Mouse (Mus musculus) liver, adult (tissue): ENCODE data around the gene Erfe.

ENCODE experiments used
- GATA4 ChIP-seq: IDR thresholded peaks from 2 replicates; pipeline ENCODE4 v1.6.1; 2014; ENCODE audit warnings: mild to moderate bottlenecking, low read length; ENCODE audit not compliant: insufficient replicate concordance

The Erfe gene

DNA sequence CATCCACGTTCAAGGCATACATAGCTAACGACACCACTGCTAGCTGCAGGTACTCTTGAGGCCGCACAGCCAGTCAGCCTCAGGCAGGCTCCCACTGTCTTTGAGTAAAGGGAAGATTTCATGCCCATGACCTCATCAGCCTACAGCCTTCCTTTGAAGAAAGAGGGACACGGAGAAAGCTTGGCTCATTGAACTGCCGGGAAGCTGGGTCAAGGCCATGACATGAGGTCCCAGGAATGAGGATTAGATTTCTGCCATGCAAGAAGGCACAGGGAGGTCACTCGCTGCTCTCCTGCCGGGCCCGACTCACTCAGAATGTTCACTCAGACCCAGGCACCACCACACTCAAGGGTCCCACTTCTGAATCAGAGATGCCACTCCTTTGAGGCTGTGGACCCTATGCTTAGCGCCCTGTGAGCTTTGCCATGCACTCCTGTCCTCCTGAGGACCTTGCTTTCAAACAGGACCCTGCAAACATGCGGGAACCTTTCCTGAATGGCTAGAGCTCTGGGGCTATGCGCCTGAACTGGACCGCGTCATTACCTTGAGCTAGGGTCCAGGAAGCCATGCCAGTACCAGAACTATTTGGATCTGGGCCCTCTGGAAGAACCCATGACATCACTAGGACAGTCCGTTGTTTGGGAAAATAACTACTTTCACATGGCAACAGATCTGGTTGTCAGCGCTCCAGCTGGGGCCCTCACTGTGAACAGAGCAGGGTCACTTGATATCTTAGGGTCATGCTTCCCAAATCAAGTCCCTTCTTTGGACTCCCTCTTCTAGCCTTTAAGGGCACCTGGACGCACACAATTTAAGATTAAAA, 1.2 kb upstream of the Erfe start:
- no peak for TF ChIP-seq GATA4

GRCm38 (mm10) chr1:91365816-91366214, 415 bp upstream of the Erfe start:
- TF ChIP-seq GATA4 = no peak

- no peak for TF ChIP-seq GATA4
Observed at GRCm38 (mm10) chr1:91367295-91367694, 1.1 kb downstream of the Erfe start.

DNA sequence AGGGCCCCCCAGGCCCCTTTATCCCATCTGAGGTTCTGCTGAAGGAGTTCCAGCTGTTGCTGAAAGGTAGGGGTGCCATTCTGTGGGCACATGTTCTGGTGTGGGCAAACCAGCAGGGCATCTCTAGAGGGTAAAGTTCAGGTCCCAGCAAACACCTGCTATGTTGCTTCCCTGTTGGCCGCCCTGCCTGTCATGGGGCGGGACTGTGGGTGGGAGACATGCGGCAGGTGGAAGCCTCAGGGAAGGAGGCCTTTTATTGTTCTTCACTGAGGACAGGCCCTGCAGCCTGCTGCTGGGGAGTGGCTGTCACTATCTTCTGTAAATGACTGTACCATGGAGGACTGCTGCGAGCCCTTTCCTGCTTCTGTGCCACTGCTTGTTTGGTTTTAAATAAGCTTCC, 3.2 kb downstream of the Erfe start:
- no peak for TF ChIP-seq GATA4

DNA sequence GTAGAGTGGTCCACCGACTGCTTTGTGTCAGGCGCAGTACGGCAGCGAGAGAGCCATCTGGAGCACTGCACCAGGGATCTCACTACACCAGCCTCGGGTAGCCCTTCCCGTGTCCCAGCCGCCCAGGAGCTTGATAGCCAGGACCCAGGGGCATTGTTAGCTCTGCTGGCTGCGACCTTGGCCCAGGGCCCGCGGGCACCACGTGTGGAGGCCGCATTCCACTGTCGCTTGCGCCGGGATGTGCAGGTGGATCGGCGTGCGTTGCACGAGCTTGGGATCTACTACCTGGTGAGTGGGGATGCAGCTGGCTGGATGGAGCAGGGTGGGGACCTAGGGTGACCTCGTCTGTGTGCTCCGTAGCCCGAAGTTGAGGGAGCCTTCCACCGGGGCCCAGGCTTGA, 3.8 kb downstream of the Erfe start:
- TF ChIP-seq GATA4 = no peak

- TF ChIP-seq GATA4 = no peak
Observed at GRCm38 (mm10) chr1:91373414-91373835, 7.2 kb downstream of the Erfe start.

GRCm38 (mm10) chr1:91380453-91381090, 14.3 kb downstream of the Erfe start:
- no peak for TF ChIP-seq GATA4

DNA sequence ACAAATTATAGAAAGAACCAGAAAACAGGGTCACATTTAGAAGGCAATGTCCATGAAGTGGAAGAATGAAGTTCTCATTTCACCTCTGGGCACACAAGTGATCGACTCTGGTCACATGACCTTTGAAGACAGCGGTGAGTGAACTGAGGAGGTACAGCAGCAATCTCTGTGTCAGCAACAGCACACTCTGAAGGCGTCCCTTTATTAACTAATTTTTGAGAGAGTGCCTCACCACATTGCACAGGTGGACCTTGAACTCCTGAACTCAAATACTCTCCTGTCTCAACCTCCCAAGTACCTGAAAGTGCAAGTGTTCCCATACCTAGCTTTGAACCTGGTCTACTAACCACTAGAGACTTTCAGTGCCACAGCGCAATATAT, 14.9 kb downstream of the Erfe start:
- TF ChIP-seq GATA4 = no peak

- no peak for TF ChIP-seq GATA4
Observed at GRCm38 (mm10) chr1:91390369-91390768, 24.1 kb downstream of the Erfe start.

DNA sequence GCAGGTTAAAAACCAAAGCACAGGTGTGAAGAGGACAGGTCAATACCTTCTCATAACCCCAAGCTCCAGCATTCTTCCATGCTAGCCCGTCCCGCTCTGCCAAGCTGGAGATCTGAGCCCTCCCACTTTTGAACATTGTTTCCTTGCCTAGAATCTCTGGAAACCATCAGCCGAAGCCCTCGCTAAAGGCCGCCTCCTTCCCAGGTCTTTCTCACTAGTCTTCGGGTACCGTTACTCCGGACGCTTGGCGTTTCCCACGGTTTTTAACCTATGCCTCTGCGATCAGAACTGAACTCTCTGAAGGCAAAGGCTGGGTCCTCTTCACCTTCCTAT, 31.7 kb downstream of the Erfe start:
- no peak for TF ChIP-seq GATA4

DNA sequence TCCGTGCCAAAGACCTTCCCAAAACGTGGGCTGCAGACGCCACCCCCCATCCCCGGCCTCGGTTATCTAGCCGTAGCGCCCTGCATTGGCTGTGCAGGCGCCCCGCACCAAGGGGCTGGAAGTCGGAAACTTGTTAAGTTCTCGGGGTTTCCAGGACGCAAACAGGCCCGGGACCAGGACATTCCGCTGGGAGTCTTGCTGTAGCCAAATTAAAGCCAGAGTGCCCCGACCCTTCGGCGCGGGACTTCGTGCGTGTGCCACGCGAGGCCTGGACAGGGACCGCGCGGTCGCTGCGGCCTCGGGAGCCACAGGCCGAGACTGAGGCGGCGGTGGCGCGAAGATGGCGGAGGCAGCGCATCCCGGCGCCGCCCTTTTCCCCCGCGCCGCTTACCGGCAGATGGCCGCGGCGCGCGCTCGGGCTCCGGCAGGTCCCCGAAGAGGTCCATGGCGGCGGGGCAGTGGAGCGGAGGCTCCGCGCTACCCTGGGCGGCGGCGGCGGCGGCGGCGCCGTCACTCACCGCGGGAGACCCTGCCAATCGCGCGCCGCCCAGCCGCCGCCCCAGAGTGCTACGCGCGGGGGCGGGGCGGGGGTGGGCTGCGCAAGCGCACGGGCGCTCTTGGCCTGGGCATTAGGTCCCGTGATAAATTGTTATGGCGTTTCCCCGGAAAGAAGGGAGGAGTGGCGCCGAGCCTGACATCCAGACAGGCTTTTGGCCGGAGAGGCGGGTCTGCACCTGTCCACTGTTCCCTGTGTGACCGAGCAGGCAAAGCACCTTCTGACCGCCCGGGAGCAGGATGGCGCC, 32.2 kb downstream of the Erfe start, which contains the start of gene Ilkap:
TSS of gene Ilkap (minus strand) at position 556 of the 803 bp plus-strand sequence.
- peak; percentile 7; the same call in 1 of the 2 replicates for TF ChIP-seq GATA4

DNA sequence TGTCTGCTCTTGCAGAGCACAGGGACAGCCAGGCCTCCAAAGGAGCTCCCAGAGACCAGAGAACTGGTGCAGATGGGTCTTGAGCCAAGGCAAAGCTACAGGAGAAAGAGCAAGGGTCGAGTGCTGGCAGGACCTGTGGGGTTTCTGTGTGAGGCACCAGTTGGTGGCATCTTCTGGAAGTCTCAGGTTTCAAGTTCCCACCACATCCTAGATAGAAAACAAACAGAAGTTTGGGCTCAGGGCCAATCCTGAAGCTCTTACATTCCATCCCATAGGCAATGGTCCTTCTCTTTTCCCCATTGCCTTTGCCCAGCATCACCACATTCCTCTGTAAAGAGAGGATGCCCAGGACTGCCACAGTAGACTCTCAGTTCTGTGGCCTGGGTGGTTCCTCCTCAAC, 38.7 kb downstream of the Erfe start:
- no peak for TF ChIP-seq GATA4

GRCm38 (mm10) chr1:91405406-91406169, 39.4 kb downstream of the Erfe start:
- TF ChIP-seq GATA4 = no peak

DNA sequence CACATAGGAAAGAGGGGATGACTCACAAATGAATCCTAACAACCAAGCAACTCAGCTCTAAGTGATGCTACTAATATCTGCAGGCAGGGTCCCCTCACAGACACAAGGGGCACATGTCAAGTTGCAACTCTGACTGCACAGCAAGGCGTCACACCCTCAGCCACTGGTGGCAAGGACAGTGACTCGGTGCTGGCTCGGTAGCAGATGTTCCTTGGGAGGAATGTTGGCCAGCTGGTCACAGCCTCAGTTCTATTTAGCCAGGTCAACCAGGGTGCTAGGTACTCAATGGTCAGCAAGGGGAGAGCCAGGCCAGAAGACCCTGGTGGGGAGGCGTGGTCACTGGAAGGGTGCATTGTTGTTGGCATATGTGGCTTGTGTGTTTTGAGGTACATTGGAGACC, 41.6 kb downstream of the Erfe start:
- no peak for TF ChIP-seq GATA4

- TF ChIP-seq GATA4 = no peak
Observed at GRCm38 (mm10) chr1:91411631-91412285, 45.5 kb downstream of the Erfe start.
